Mouse (Mus musculus) brain, embryonic 14.5 days (tissue): ENCODE results near the gene Pecam1.

Experiments
- CTCF ChIP-seq: fragments of 200-500 bp; IDR thresholded peaks from 2 replicates; pipeline ENCODE4 v1.5.1; 2012; ENCODE audit warnings: inconsistent platforms, mild to moderate bottlenecking, moderate library complexity, borderline replicate concordance; ENCODE audit not compliant: insufficient read depth, insufficient read length; ENCODE audit errors: extremely low read depth
- POLR2A ChIP-seq: fragments of 200-500 bp; IDR thresholded peaks from 2 replicates; pipeline ENCODE4 v1.6.1; 2012; ENCODE audit warnings: mild to moderate bottlenecking, inconsistent platforms, borderline replicate concordance; ENCODE audit not compliant: poor library complexity, insufficient read depth, insufficient read length, severe bottlenecking; ENCODE audit errors: extremely low read depth

GRCm38 (mm10) chr11:106766611-106767162 is 16.3 kb upstream of the Pecam1 start:
- TF ChIP-seq CTCF (no peak), POLR2A (no peak)
